Mouse (Mus musculus): ENCODE measurements around the gene Mcm10.

- TF ChIP-seq CTCF (IDR thresholded peaks at IDR 0.05; ENCODE audit: control insufficient read depth, insufficient read depth, insufficient replicate concordance, low read depth, low read length) = no peak
- no peak for TF ChIP-seq POLR2A (IDR thresholded peaks at IDR 0.05; ENCODE audit: control insufficient read depth, low read depth, low read length)
Observed at GRCm38 (mm10) chr2:4940861-4941260, 71.7 kb downstream of the Mcm10 start.

All from testis, adult 2 months (tissue).